Mouse (Mus musculus): ENCODE results near the gene Trem1. TPM values are rescaled to one million over a fixed set of nuclear protein-coding genes. Genes with fewer than 3 reads are reported as not detected.

Gene Trem1
- polyA plus RNA-seq (2015; fragmentation: Nextera tagmentation; extraction: Ambion mirVana) = not detected in 2 replicates

DNA sequence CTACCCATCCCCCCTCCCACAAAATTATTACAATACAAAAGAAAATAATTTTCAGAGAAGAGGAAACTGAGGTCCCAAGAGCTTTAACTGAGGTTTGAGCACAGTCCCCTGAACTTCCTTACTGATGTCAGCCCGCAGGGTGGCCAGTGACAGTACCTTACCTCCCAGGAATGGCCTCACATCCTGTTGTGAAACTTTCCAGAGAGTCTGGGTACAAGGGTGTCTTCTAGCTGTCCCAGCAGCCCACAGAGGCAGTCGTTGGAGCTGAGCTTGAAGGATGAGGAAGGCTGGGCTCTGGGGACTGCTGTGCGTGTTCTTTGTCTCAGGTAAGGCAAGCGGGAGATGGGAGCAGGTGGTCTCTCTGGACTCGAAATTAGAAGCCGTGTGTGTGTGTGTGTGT lies at the start of gene Trem1:
TSS of gene Trem1 (plus strand) at position 251 of the 400 bp plus-strand sequence.
- Histone ChIP-seq H3K27ac (replicated peaks) (no peak within 1 kb of the TSS), H3K36me3 (no peaks in the 10 kb centered on the region), H3K4me1 (no peaks in the 10 kb centered on the region), H3K4me2 (no peak within 1 kb of the TSS), H3K4me3 (replicated peaks) (no peak within 1 kb of the TSS), H3K9ac (replicated peaks) (no peak within 1 kb of the TSS), H3K9me3 (replicated peaks) (no peaks in the 10 kb centered on the region), H3K27me3 (replicated peaks) (no peaks in the 10 kb centered on the region)
- 88% methylated on average over 6 of the region's 6 CpGs for WGBS
- ATAC-seq (ENCODE audit: low FRiP score) = no peak

DNA sequence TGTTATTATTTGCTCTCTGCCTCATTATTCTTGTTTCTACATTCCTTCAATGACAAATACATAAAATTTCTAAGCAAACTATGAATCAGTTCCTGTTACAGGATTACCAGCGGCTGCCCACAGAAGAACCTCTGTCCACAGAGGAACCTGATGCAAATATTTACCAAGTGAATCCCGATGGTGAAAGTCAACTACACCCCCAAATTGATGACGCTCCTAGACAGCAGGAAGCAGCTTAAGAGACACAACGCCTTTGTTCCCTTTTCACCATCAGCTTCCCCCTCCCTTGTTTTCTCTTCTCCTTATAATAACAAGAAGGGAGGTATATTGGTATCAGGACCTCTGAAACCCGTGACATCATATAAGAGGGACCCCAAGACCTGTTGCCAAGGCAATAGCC lies 47.3 kb upstream of the Trem1 start:
- H3K4me1 ChIP-seq = no peaks in the 10 kb centered on the region
- H3K27me3 ChIP-seq (replicated peaks) = no peaks in the 10 kb centered on the region
- H3K27ac ChIP-seq (replicated peaks) = no peak overlapping the region
- no peak for ATAC-seq (ENCODE audit: low FRiP score)
- no peaks in the 10 kb centered on the region for H3K36me3 ChIP-seq
- WGBS = 75% methylated on average over 5 of the region's 5 CpGs
- no peak overlapping the region for H3K4me3 ChIP-seq (replicated peaks)
- no peaks in the 10 kb centered on the region for H3K9me3 ChIP-seq (replicated peaks)
- no peak overlapping the region for H3K4me2 ChIP-seq
- H3K9ac ChIP-seq (replicated peaks) = no peak overlapping the region

DNA sequence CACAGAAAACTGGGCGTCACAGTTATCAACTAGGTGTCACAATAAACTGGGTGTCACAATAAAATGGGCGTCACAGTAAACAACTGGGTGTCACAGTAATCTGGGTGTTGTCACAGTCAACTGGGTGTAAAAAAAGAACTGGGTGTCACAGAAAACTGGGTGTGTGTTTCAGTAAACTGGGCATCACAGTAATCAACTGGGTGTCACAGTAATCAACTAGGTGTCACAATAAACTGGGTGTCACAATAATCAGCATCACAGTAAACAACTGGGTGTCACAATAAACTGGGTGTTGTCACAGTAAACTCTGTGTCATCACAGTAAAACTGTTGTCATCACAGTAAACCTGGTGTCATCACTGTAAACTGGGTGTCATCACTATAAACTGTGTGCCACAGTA lies 40.2 kb upstream of the Trem1 start:
- Histone ChIP-seq H3K9ac (replicated peaks) (no peak overlapping the region), H3K4me1 (no peaks in the 10 kb centered on the region), H3K9me3 (replicated peaks) (no peaks in the 10 kb centered on the region), H3K36me3 (no peaks in the 10 kb centered on the region), H3K4me2 (no peak overlapping the region), H3K27me3 (replicated peaks) (no peaks in the 10 kb centered on the region), H3K4me3 (replicated peaks) (no peak overlapping the region), H3K27ac (replicated peaks) (no peak overlapping the region)
- 77% methylated on average over 2 of the region's 2 CpGs for WGBS
- ATAC-seq (ENCODE audit: low FRiP score) = no peak

DNA sequence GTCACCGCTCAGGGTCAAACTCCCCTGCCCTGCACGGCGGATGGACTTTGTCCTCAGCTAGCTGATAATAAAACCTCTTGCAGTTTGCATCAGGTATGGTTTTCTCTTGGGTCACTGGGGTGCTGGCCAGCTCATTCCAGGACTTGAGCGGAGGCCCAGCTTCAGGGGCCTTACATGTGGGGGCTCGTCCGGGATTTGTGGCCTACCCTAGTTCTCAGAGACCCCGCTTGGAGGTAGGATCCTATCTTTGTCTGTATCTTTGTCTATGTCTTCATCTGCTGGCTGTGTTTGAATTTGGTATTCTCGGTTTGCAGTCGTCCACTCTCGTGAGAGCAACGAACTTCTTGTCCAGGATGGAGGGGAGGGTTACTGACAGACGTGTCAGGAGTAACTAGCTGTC lies 29.5 kb upstream of the Trem1 start:
- no peaks in the 10 kb centered on the region for H3K4me1 ChIP-seq
- no peak overlapping the region for H3K4me3 ChIP-seq (replicated peaks)
- no peaks in the 10 kb centered on the region for H3K9me3 ChIP-seq (replicated peaks)
- H3K4me2 ChIP-seq = no peak overlapping the region
- no peak overlapping the region for H3K9ac ChIP-seq (replicated peaks)
- WGBS = 94% methylated on average over 12 of the region's 12 CpGs
- H3K27ac ChIP-seq (replicated peaks) = no peak overlapping the region
- no peak for ATAC-seq (ENCODE audit: low FRiP score)
- no peaks in the 10 kb centered on the region for H3K27me3 ChIP-seq (replicated peaks)
- no peaks in the 10 kb centered on the region for H3K36me3 ChIP-seq

DNA sequence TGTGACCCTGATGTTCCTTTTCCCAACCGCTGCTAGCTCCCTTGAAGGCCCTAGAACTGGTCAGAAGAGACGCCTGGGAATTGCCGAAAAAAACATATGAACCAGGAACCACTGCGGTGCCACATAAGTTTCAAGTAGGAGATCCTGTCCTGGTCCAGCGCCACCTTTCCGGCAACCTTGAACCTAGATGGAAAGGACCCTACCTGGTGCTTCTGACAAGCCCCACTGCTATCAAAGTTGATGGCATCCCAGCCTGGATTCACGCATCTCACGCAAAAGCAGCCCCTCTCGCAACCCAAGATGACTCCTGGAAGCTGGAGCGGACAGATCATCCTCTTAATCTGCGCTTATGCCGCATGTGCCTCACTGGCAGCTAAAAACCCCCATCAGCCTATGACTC lies 20.0 kb upstream of the Trem1 start:
- Histone ChIP-seq H3K27ac (replicated peaks) (no peak overlapping the region), H3K9me3 (replicated peaks) (no peaks in the 10 kb centered on the region), H3K36me3 (no peaks in the 10 kb centered on the region), H3K4me2 (no peak overlapping the region), H3K27me3 (replicated peaks) (no peaks in the 10 kb centered on the region), H3K4me3 (replicated peaks) (no peak overlapping the region), H3K9ac (replicated peaks) (no peak overlapping the region), H3K4me1 (no peaks in the 10 kb centered on the region)
- 96% methylated on average over 12 of the region's 12 CpGs for whole genome bisulfite sequencing
- no peak for ATAC-seq (ENCODE audit: low FRiP score)

DNA sequence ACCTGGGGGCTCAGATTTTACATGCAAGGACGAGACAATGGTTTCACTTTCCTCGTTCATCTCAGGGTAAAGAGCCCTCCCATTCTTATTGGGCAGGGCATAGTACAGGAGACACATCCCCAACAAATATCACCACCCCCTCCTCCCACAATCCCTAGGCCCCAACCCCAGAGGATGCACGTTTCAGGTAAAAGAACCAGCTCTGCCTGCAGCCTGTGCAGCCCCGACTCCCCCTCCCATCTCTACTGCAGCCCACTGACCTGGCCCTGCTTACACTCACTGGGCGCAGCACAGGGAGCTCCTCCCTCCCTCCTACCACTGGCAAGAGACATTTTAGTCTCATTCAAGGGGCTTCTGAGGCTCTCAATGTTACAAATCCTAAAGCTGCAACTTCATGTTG lies 19.1 kb upstream of the Trem1 start:
- no peaks in the 10 kb centered on the region for H3K36me3 ChIP-seq
- 77% methylated on average over 5 of the region's 5 CpGs for WGBS
- no peak overlapping the region for H3K4me3 ChIP-seq (replicated peaks)
- no peaks in the 10 kb centered on the region for H3K4me1 ChIP-seq
- H3K27ac ChIP-seq (replicated peaks) = no peak overlapping the region
- no peaks in the 10 kb centered on the region for H3K9me3 ChIP-seq (replicated peaks)
- no peak overlapping the region for H3K9ac ChIP-seq (replicated peaks)
- ATAC-seq (ENCODE audit: low FRiP score) = no peak
- H3K27me3 ChIP-seq (replicated peaks) = no peaks in the 10 kb centered on the region
- H3K4me2 ChIP-seq = no peak overlapping the region

DNA sequence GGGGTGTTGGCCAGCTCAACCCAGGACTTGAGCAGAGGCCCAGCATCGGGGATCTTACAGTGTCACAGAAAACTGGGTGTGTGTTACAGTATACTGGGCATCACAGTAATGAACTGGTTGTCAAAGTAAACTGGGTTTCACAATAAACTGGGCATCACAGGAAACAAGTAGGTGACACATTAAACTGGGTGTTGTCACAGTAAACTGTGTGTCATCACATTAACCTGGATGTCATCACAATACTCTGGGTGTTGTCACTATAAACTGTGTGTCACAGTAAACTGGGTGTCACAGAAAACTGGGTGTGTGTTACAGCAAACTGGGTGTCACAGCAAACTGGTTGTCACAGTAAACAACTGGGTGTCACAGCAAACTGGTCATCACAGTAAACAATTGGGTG lies 17.1 kb upstream of the Trem1 start:
- H3K9ac ChIP-seq (replicated peaks) = no peak overlapping the region
- no peak overlapping the region for H3K4me2 ChIP-seq
- no peak for ATAC-seq (ENCODE audit: low FRiP score)
- no peaks in the 10 kb centered on the region for H3K36me3 ChIP-seq
- H3K27me3 ChIP-seq (replicated peaks) = no peaks in the 10 kb centered on the region
- no peaks in the 10 kb centered on the region for H3K4me1 ChIP-seq
- no peak overlapping the region for H3K4me3 ChIP-seq (replicated peaks)
- 91% methylated on average over 1 of the region's 1 CpGs for WGBS
- no peak overlapping the region for H3K27ac ChIP-seq (replicated peaks)
- H3K9me3 ChIP-seq (replicated peaks) = no peaks in the 10 kb centered on the region

DNA sequence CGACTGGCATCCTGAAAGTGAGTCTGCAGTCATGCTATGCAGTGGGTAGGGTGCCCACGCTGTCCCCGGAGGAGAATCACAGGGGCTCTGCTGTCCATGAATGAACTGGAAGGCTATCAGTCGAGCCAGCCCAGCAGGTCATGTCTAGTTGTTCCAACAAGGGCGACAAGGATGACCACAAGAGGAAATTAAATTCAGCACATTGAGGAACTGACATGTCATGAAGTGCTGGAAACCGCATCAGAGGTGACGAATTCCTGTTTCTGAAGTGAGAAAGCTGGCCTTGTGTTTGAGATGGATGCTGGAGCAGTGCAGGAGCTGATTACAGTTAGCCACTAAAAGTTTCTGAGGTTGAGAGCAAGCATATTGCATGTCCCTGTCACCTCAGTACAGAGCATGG lies 1.9 kb upstream of the Trem1 start:
- Histone ChIP-seq H3K27ac (replicated peaks) (no peak overlapping the region), H3K27me3 (replicated peaks) (no peaks in the 10 kb centered on the region), H3K4me1 (no peaks in the 10 kb centered on the region), H3K9me3 (replicated peaks) (no peaks in the 10 kb centered on the region), H3K36me3 (no peaks in the 10 kb centered on the region), H3K4me2 (no peak overlapping the region), H3K4me3 (replicated peaks) (no peak overlapping the region), H3K9ac (replicated peaks) (no peak overlapping the region)
- ATAC-seq (ENCODE audit: low FRiP score) = no peak
- 87% methylated on average over 7 of the region's 7 CpGs for WGBS

DNA sequence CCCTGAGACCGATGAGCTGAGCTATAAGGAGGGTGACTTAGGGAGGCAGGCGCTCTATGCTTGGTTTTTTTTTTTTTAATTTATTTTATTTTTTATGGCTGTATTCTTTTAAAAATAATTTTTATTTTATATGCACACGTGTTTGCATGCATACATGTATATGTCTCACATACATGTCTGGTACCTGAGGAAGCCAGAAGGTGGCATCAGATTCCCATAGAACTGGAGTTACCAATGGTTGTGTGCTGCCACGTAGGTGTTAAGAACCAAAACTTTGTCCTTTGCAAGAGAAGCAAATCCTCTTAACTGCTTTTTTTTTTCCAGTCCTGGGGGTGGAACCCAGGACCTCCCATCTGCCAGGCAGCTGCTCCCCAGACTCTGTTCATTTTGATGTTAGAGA lies 1.2 kb downstream of the Trem1 start:
- WGBS = 90% methylated on average over 4 of the region's 4 CpGs
- Histone ChIP-seq H3K9me3 (replicated peaks) (peaks cover 4% of the 10 kb centered on the region; the same call in 1 of the 2 replicates), H3K27me3 (replicated peaks) (no peaks in the 10 kb centered on the region), H3K27ac (replicated peaks) (no peak overlapping the region), H3K4me3 (replicated peaks) (no peak overlapping the region), H3K9ac (replicated peaks) (no peak overlapping the region), H3K4me1 (no peaks in the 10 kb centered on the region), H3K4me2 (no peak overlapping the region), H3K36me3 (no peaks in the 10 kb centered on the region)
- no peak for ATAC-seq (ENCODE audit: low FRiP score)

DNA sequence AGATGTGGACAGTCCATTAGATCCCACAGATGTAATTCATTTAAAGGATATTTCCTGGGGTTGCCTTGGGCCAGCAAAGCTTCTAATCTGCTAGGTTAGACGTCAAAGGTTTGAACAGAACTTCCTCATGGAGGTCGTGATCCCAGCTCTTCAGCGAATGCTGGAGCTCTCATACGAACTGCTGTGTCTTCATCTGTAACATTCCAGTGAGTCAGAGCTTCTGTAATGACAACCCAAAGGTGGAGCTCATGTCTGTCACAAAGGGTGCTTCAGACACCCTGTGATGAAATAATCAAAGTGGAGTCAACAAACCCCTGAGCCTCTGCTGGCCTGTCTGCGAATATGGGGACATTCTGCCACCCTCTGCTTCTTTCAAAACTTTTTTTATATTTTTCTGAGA lies 2.0 kb downstream of the Trem1 start:
- Histone ChIP-seq H3K4me3 (replicated peaks) (no peak overlapping the region), H3K36me3 (no peaks in the 10 kb centered on the region), H3K27me3 (replicated peaks) (no peaks in the 10 kb centered on the region), H3K27ac (replicated peaks) (no peak overlapping the region), H3K4me1 (no peaks in the 10 kb centered on the region), H3K9ac (replicated peaks) (no peak overlapping the region), H3K4me2 (no peak overlapping the region), H3K9me3 (replicated peaks) (peaks cover 4% of the 10 kb centered on the region; the same call in 1 of the 2 replicates)
- WGBS = 85% methylated on average over 5 of the region's 5 CpGs
- ATAC-seq (ENCODE audit: low FRiP score) = no peak

DNA sequence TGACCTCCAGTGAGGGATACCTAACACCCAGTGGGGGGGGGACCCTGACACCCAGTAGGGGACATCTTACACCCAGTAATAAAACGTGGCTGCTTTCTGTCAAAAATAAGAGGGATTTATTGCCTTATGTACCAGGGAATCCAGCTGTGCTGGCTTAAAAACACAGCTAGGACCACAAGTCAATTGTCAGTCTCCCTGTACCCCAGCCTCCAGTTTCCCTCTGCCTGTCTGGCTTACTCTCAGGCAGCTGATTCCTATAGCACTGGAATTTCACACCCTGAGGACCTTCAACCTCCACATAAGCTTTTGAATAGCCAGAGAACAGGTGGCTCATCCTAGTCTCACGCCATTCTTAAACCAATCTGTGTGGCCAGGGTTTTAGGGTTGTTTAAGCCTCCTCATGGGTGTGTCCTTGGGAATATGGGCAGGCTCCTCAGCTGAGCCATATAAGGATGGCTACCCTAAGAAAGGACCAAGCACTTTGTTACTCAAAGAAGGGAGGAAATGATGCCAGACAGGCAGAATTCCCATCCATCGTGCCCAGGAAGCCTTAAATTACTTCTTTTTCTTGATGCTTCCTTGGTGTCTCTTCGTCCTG lies 3.3 kb downstream of the Trem1 start:
- Histone ChIP-seq H3K27me3 (replicated peaks) (no peaks in the 10 kb centered on the region), H3K4me3 (replicated peaks) (no peak overlapping the region), H3K27ac (replicated peaks) (no peak overlapping the region), H3K4me2 (no peak overlapping the region), H3K4me1 (no peaks in the 10 kb centered on the region), H3K36me3 (no peaks in the 10 kb centered on the region), H3K9me3 (replicated peaks) (peaks cover 4% of the 10 kb centered on the region; the same call in 1 of the 2 replicates), H3K9ac (replicated peaks) (no peak overlapping the region)
- ATAC-seq (ENCODE audit: low FRiP score) = no peak
- 34% methylated on average over 4 of the region's 4 CpGs for WGBS

DNA sequence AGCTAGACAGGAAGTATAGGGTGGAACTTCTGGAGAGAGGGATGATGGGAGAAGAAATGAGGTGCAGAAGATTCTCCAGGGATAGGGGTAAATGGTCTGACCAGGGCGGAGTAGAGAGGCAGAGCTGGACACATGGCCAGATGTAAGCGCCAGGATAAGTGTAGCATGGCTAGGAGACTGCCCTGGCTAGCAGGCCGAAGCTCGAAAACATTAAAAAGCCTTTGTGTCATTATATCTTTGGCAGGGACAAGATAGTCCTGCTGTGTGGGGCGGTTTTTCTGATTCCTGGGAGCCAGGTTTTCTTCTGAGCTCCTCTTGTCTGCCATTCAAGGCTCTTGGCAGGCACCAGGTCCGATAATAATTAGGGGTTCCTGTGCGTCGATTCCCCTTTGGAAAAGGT lies 5.1 kb downstream of the Trem1 start:
- Histone ChIP-seq H3K4me2 (no peak overlapping the region), H3K9ac (replicated peaks) (no peak overlapping the region), H3K4me1 (no peaks in the 10 kb centered on the region), H3K27ac (replicated peaks) (no peak overlapping the region), H3K9me3 (replicated peaks) (peaks cover 4% of the 10 kb centered on the region; the same call in 1 of the 2 replicates), H3K36me3 (no peaks in the 10 kb centered on the region), H3K4me3 (replicated peaks) (no peak overlapping the region), H3K27me3 (replicated peaks) (no peaks in the 10 kb centered on the region)
- ATAC-seq (ENCODE audit: low FRiP score) = no peak
- WGBS = 92% methylated on average over 8 of the region's 8 CpGs
